Comparison of ENCODE assay signal across 28 mouse cellular contexts in the genomic region with DNA sequence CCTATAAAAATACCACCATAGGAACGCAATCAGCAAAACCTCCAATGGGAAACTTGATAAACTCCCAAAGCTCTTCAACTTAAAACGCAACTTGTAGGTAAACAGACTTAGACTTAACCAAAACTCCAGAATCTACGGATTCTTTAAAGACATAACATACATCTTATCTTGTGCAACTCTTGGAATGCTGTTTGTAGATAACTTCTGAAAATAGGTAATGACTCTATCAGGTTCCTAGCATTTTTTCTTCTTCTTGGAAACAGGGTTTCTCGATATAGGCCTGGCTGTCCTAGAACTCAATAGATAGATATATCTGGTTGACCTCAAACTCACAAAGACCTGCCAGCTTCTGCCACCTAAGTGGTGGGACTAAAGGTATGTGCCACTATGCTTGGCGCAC. TPM values are rescaled to one million over a fixed set of nuclear protein-coding genes. Genes with fewer than 3 reads are reported as not detected.
"Had no signal": no experiment of that assay in that cellular context is flagged by ENCODE, and none has a peak within 500 bp of the region (broad histone marks: within the 10 kb centered on the region; RNA-seq: fewer than 3 reads in every experiment).

No protein-coding gene starts in this region.

- DNase-seq: cerebellum, adult 9-11 months; cerebellum, postnatal 10 days; cerebellum, postnatal 14 days; cerebellum, postnatal 25 days; cerebellum, postnatal 36 days; embryo, embryonic 11 days; forebrain, postnatal 0 days; gastrocnemius, adult 2 months; gastrocnemius, postnatal 10 days; gastrocnemius, postnatal 14 days; gastrocnemius, postnatal 25 days; gastrocnemius, postnatal 36 days; heart, adult 18-20 months; heart, adult 2 months had no signal

- H3K27me3 ChIP-seq: embryonic facial prominence, embryonic 12.5 days; embryonic facial prominence, embryonic 13.5 days; embryonic facial prominence, embryonic 15.5 days; forebrain, embryonic 12.5 days; forebrain, embryonic 13.5 days; forebrain, embryonic 15.5 days had no signal

- ATAC-seq: forebrain, embryonic 13.5 days; forebrain, embryonic 14.5 days; forebrain, embryonic 15.5 days; forebrain, embryonic 16.5 days; forebrain, postnatal 0 days had no signal

- H3K4me3 ChIP-seq: embryonic facial prominence, embryonic 10.5 days; embryonic facial prominence, embryonic 12.5 days; embryonic facial prominence, embryonic 13.5 days; embryonic facial prominence, embryonic 15.5 days; erythroblast, embryonic 14.5 days; forebrain, embryonic 10.5 days; forebrain, embryonic 12.5 days; forebrain, embryonic 13.5 days; forebrain, embryonic 15.5 days; gastrocnemius, adult 2 months; heart, adult 2 months; heart, embryonic 10.5 days had no signal

- H3K9me3 ChIP-seq: embryonic facial prominence, embryonic 10.5 days; embryonic facial prominence, embryonic 12.5 days; embryonic facial prominence, embryonic 13.5 days; embryonic facial prominence, embryonic 15.5 days; forebrain, embryonic 10.5 days; forebrain, embryonic 12.5 days; forebrain, embryonic 13.5 days; forebrain, embryonic 15.5 days; heart, embryonic 10.5 days had no signal

- H3K4me1 ChIP-seq: embryonic facial prominence, embryonic 10.5 days; embryonic facial prominence, embryonic 12.5 days; embryonic facial prominence, embryonic 13.5 days; embryonic facial prominence, embryonic 15.5 days; forebrain, embryonic 10.5 days; forebrain, embryonic 12.5 days; forebrain, embryonic 13.5 days; forebrain, embryonic 15.5 days; heart, embryonic 10.5 days had no signal

RNA-seq across cellular contexts. Expression of a gene that starts 28.0 kb away (rescaled TPM):
- total RNA-seq: common myeloid progenitor, adult 5-6 weeks; granulocyte monocyte progenitor cell, adult 5-6 weeks had no signal
- polyA plus RNA-seq: erythroblast, embryonic 14.5 days had no signal
